Mouse (Mus musculus): Measurements from ENCODE around the gene Qtrt1. TPM values are rescaled to one million over a fixed set of nuclear protein-coding genes. Genes with fewer than 3 reads are reported as not detected.
"Not testable (repeated sequence)": the region's sequence is repeated elsewhere in the genome, so short reads cannot be mapped to it uniquely, and the experiment has no call there.

Qtrt1 gene
- total RNA-seq, 2 experiments from 2014 or later, result 34.0 to 35.3 TPM

GRCm38 (mm10) chr9:21447778-21448177, 36.1 kb downstream of the Qtrt1 start:
- DNase-seq (ENCODE audit: low spot score in 2 of 2), result no peak

GRCm38 (mm10) chr9:21449710-21450109, 38.1 kb downstream of the Qtrt1 start:
- DNase-seq (ENCODE audit: low spot score in 2 of 2), result no peak

GRCm38 (mm10) chr9:21450270-21450669, 38.6 kb downstream of the Qtrt1 start:
- DNase-seq (ENCODE audit: low spot score in 2 of 2), result no peak

GRCm38 (mm10) chr9:21451391-21451790, 39.8 kb downstream of the Qtrt1 start:
- no peak for DNase-seq (ENCODE audit: low spot score in 2 of 2)

GRCm38 (mm10) chr9:21451870-21452269, 40.2 kb downstream of the Qtrt1 start:
- DNase-seq (ENCODE audit: low spot score in 2 of 2), result no peak

GRCm38 (mm10) chr9:21453003-21453402, 41.4 kb downstream of the Qtrt1 start:
- no peak for DNase-seq (ENCODE audit: low spot score in 2 of 2)

- DNase-seq (ENCODE audit: low spot score in 2 of 2), result no peak
Observed at GRCm38 (mm10) chr9:21453459-21453858, 41.8 kb downstream of the Qtrt1 start.

- no peak for DNase-seq (ENCODE audit: low spot score in 2 of 2)
Observed at GRCm38 (mm10) chr9:21454556-21454955, 42.9 kb downstream of the Qtrt1 start.

GRCm38 (mm10) chr9:21455103-21455770, 43.6 kb downstream of the Qtrt1 start:
- no peak for DNase-seq (ENCODE audit: low spot score in 2 of 2)

GRCm38 (mm10) chr9:21456246-21456929, 44.8 kb downstream of the Qtrt1 start:
- DNase-seq (ENCODE audit: low spot score in 2 of 2), result no peak

- no peak for DNase-seq (ENCODE audit: low spot score in 2 of 2)
Observed at GRCm38 (mm10) chr9:21456930-21457634, 45.4 kb downstream of the Qtrt1 start.

GRCm38 (mm10) chr9:21458821-21459220, 47.2 kb downstream of the Qtrt1 start:
- no peak for DNase-seq (ENCODE audit: low spot score in 2 of 2)

- no peak for DNase-seq (ENCODE audit: low spot score in 2 of 2)
Observed at GRCm38 (mm10) chr9:21460400-21460940, 48.8 kb downstream of the Qtrt1 start.

GRCm38 (mm10) chr9:21463138-21463590, 51.5 kb downstream of the Qtrt1 start:
- DNase-seq (ENCODE audit: low spot score in 2 of 2), result peak; percentile 30 to 63

GRCm38 (mm10) chr9:21463766-21464564, 52.3 kb downstream of the Qtrt1 start:
- no peak for DNase-seq (ENCODE audit: low spot score in 2 of 2)

- DNase-seq (ENCODE audit: low spot score in 2 of 2), result not testable (repeated sequence)
Observed at GRCm38 (mm10) chr9:21464565-21464928, 52.9 kb downstream of the Qtrt1 start.

- peak in 1 of 2 experiments; percentile 25 for DNase-seq (ENCODE audit: low spot score in 2 of 2)
Observed at GRCm38 (mm10) chr9:21469032-21470024, 57.7 kb downstream of the Qtrt1 start.
